Mouse (Mus musculus) heart, embryonic 12.5 days (tissue): ENCODE results near the gene Tmem87a. TPM values are rescaled to one million over a fixed set of nuclear protein-coding genes. Genes with fewer than 3 reads are reported as not detected.

Source experiments
- ATAC-seq: fragments of 200-750 bp; cut with Nextera tagmentation; 2 replicates; pipeline ENCODE4 v1.8.0; 2017; ENCODE audit warnings: moderate TSS enrichment, moderate library complexity; ENCODE audit not compliant: insufficient number of reproducible peaks, low FRiP score
- H3K27ac ChIP-seq: fragments of 300-500 bp; sonication (generic); 2 replicates; pipeline ENCODE4 v1.5.1; 2016; ENCODE audit warnings: mild to moderate bottlenecking, moderate library complexity; ENCODE audit not compliant: poor library complexity, severe bottlenecking
- H3K27me3 ChIP-seq: fragments of 300-500 bp; sonication (generic); replicated peaks from 2 replicates; pipeline ENCODE4 v1.6.1; 2016; ENCODE audit warnings: mild to moderate bottlenecking, moderate library complexity
- H3K36me3 ChIP-seq: fragments of 300-500 bp; sonication (generic); 2 replicates; pipeline ENCODE4 v1.6.1; 2016; ENCODE audit warnings: mild to moderate bottlenecking, moderate library complexity
- H3K4me1 ChIP-seq: fragments of 300-500 bp; sonication (generic); replicated peaks from 2 replicates; pipeline ENCODE4 v1.6.1; 2016; ENCODE audit warnings: mild to moderate bottlenecking
- H3K4me2 ChIP-seq: fragments of 300-500 bp; sonication (generic); 2 replicates; pipeline ENCODE4 v1.6.1; 2016; ENCODE audit warnings: mild to moderate bottlenecking, moderate library complexity
- H3K4me3 ChIP-seq: fragments of 300-500 bp; sonication (generic); 2 replicates; pipeline ENCODE4 v1.5.1; 2016; ENCODE audit warnings: mild to moderate bottlenecking
- H3K9ac ChIP-seq: fragments of 300-500 bp; sonication (generic); 2 replicates; pipeline ENCODE4 v1.6.1; 2016; ENCODE audit warnings: mild to moderate bottlenecking, moderate library complexity
- H3K9me3 ChIP-seq: fragments of 300-500 bp; sonication (generic); replicated peaks from 2 replicates; pipeline ENCODE4 v1.6.1; 2016; ENCODE audit warnings: mild to moderate bottlenecking, moderate library complexity
- WGBS: fragments of 180-500 bp; shearing (Covaris S2); methylation state at CpG from one replicate; pipeline ENCODE4 v1.1.7; 2016; 5-methylcytosine and 5-hydroxymethylcytosine counted together
- polyA plus RNA-seq: library from polyadenylated mRNA; unstranded; fragments of >200 nt; fragmentation: Nextera tagmentation; extraction: Ambion mirVana; gene quantifications from 2 replicates; pipeline ENCODE4 v1.2.1, GENCODE M21; 2016

The Tmem87a gene
- polyA plus RNA-seq, 1 experiment from 2014 or later: 6.6 TPM

DNA sequence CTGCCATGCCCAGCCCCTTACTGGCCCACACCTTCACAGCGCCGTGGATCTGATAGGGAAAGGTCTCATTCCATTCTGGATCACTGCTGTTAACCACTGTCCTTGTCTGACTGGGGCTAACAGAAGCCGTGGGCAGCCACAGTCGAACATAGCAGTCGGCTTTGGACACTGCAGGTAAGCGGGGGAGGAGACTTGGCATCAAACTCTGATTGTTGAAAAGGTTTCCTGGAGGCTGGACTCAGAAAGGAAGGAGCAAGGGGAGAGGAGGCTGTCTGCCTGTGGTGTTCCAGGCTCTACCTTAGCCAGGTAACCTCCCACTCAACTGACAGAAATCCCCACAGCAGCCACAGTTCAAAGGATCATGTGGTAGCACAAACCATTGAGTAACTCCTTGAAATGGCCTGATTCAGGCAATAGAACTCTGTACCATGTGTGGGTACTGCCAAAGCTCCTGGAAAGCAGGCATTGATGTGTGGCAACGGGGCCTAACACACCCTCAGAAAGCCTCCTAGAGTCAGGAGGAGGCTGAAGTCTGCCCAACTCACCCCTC is 91.6 kb downstream of the Tmem87a start:
- Histone ChIP-seq H3K9ac (no peak overlapping the region), H3K4me1 (peaks cover 6% of the 10 kb centered on the region; the same call in 1 of the 2 replicates), H3K9me3 (no peaks in the 10 kb centered on the region), H3K27me3 (no peaks in the 10 kb centered on the region), H3K4me3 (no peak overlapping the region), H3K4me2 (no peak overlapping the region), H3K36me3 (peaks cover 20% of the 10 kb centered on the region), H3K27ac (no peak overlapping the region)
- no peak for ATAC-seq
- 82% methylated on average over 7 of the region's 7 CpGs for WGBS

Other genes starting within 250 kb of the Tmem87a start
- gene Ehd4, start 249.5 kb downstream of the Tmem87a start, polyA plus RNA-seq: 159 and 186 TPM in 2 replicates
- gene Pla2g4e, start 158.8 kb downstream of the Tmem87a start, polyA plus RNA-seq: 0.59 and 0.73 TPM in 2 replicates
- gene Pla2g4d, start 114.9 kb downstream of the Tmem87a start, polyA plus RNA-seq: not detected in 2 replicates
- not detected in 2 replicates for gene Pla2g4f, start 89.9 kb downstream of the Tmem87a start, polyA plus RNA-seq
- 19.9 TPM in 2 replicates for gene Vps39, start 51.0 kb downstream of the Tmem87a start, polyA plus RNA-seq
- gene Ganc, start 217 bp downstream of the Tmem87a start, polyA plus RNA-seq: 10.6 and 10.7 TPM in 2 replicates
- gene Capn3, start 51.9 kb upstream of the Tmem87a start, polyA plus RNA-seq: 3.9 and 6.1 TPM in 2 replicates
- 60.2 and 61.3 TPM in 2 replicates for gene Zfp106, start 159.7 kb upstream of the Tmem87a start, polyA plus RNA-seq
- gene Snap23, start 163.6 kb upstream of the Tmem87a start, polyA plus RNA-seq: 57.5 and 59.2 TPM in 2 replicates
- 23.9 and 24.9 TPM in 2 replicates for gene Haus2, start 205.3 kb upstream of the Tmem87a start, polyA plus RNA-seq
- 18.7 and 20.5 TPM in 2 replicates for gene Lrrc57, start 205.4 kb upstream of the Tmem87a start, polyA plus RNA-seq
- gene Stard9, start 225.0 kb upstream of the Tmem87a start, polyA plus RNA-seq: 3.2 and 4.0 TPM in 2 replicates